Mouse (Mus musculus): ENCODE measurements at regions not wholly inside any gene's neighbourhood (a gene's known extent, or its start where the extent isn't known, plus 50 kb on each side); places are given as distances from the start of the nearest gene placed in this dataset.

DNA sequence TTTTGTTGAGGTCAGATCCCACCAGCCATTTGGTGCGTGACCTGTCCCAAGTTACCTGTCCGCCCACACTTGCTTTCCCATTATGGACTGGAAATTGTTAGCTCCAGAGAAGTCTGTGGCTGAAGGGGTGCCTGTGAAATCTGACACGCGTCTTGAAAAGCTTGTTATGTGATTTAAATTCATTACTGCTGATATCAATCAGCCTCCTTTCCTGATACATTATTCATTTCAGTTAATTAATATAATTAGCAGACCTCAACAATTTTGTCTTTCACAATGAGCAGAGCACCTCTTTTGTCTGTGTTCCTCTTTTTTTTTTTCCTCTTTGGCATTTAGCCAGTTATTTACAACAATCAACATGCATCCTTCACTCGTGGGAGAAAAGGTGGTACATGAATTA is 58.6 kb upstream of the Grip1 start:
- DNase-seq: no peak

DNA sequence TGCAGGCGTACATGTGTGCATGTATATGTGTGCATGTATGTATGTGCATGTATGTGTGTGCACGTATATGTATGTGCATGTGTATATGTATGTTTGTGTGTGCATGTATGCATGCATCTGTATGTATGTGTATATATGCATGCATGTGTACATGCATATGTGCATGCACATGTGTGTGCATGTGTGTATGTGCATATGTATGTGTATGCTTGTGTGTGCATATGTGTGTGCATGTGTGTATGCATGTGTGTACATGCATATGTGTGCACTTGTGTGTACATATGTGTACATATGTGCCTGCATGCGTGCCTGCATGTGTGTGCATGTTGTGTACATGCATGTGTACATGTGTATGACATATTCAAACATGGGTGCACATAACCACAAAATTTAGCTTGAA is 65.7 kb upstream of the Grip1 start:
- DNase-seq: no peak

DNA sequence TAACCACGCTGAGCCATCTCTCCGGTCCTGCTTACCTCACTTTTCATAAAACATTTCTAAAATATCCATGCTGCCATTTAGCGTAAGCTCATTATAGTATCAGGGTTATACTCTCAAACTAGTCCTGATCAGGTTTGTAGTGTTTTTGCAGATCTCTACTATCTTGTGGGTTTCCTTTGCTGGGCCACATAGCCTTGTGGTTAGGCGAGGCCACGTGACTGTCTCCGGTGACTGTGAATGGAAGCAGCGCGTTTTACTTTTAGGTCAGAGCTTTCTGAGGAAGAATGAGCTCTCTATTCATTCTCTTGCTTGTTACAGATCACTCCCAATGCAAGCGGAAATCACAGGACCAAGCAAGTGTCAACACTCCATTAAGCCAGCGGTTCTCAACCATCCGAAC is 71.4 kb upstream of the Grip1 start:
- no peak for DNase-seq

DNA sequence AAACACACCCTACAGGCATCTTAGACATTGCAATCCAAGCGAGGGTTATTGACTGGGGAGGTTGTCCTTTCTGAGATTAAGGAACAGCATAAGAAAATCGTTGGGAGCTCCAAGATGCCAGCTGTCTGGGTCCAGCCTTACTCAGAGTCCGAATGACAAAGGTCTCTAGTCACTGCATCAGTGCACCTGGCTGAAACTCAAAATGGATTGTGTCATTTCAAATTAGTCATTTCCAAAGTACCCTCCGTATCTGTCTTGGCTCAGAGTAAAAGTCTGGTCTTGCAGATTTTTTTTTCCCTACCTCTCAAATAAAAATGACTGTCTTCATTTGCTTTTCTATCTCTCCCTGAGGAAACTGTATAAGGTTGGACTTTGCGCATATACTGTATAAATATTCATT is 85.1 kb upstream of the Grip1 start:
- DNase-seq: no peak

DNA sequence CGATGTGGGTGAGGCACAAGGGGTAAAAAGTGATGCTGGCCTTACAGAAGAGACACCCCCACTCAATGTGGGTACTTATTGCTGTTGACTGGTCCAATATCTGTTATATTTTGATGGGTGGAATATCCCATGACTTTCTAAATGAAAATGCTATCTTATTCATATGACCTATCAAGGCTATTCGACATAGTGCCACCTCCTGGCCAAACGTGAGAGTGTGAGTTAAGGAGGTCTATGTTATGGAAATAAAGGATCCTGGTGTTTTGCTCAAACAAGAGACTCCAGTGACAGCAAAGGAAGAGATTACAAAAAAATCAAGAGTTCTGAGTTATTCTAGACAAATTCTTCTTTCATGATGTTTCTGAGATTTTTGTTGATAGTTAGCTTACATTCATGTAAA is 90.0 kb upstream of the Grip1 start:
- peak in 1 of 2 experiments; percentile 45 for DNase-seq

DNA sequence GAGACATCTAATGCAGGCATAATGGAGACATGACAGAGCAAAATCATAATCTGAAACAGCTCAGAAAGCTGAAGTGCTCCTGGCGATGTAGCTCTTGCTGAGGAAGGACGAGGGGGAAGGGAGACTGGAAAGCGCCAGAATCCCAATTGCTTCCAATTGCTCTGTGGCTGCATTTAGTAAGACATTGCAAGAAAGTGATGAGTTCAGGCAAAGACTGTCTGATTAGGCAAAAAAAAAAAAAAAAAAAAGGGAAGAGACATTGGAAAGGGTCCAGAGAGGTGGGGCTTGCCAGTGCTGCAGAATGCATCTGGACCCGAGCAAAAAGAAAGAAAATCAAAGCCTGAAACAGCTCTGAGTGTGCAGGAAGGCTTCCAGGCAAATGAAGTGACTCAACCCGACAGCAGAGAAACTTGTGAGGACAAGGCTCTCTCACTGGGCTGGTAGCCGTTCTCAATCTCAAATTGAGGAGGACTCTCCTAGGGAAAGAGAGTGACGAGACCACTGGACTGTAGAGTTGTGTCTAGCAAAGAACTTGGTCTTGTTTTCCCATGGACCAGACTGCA is 94.8 kb upstream of the Grip1 start:
- no peak for DNase-seq

DNA sequence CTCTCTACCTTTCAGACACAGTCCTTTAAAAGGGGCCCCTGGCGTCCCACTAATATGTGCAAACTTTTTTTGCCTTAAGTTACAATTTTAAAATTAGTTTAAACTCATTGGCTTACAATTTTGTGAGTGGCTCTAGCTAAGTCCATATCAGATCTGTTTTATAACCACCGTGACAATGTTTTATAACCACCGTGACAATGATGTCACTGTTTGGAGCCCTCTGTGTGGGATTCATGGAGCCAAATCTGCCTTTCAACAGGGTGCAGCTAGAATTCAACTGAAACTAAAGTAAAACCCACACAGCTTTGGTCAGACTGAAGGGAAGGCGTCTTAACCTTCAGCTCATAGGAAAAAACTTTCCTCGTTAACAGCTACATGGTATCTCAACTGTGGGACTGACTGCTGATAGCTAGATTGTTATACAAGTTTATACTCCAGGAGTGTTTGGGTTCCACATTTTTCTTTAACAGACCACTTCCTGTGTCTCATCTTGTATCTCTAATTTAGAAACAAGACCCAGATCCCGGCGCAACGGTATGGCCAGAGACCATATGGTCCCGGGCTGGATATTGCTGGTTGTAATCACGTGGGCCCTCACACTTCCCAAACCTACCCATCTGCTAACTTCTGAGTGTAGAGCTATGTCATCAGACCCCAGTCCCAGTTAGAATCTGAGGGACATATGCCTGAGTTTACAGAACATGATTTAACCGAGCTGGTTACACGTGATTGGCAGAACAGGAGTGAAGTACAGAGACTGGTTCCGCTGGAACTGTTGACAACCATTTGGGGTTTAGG is 102.7 kb upstream of the Cand1 start:
- DNase-seq: no peak

DNA sequence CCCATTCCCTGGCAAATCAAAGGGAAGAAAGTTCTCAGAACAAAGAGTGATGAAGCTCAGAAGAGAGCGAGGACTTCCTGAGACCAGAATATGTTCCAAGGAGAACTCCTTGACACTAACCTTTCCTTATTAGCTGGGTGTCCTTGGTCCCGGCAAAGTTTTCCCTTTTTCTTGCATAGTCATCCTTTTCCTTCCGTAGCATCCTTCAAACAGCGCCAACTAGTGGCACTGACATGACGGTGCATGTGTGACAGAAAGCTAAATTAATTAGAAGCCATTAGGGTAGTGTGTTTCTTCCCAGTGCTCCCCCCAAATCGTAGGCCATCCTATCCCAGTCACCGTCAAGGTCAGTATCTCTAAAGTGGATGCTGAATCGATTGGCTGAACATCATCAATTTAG is 100.5 kb upstream of the Cand1 start:
- no peak for DNase-seq

DNA sequence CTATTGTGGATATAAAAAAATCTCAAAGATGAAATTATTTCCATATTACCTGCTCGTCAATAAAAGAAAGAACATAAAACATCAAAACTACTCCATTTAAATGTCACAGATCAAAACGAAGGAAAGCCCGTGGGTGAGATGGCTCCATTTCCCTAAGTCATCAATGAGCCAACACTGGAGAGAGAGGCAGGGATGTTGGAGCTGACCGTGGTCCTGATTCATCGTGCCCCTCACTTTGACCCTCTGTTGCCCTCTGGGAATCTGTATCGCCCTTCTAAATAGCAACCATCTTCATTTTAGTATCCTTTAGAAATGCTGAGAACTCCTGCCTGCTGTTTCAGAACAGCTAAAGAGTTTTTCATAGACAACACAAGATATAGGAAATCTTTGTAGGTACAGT is 87.1 kb upstream of the Cand1 start:
- no peak for DNase-seq

DNA sequence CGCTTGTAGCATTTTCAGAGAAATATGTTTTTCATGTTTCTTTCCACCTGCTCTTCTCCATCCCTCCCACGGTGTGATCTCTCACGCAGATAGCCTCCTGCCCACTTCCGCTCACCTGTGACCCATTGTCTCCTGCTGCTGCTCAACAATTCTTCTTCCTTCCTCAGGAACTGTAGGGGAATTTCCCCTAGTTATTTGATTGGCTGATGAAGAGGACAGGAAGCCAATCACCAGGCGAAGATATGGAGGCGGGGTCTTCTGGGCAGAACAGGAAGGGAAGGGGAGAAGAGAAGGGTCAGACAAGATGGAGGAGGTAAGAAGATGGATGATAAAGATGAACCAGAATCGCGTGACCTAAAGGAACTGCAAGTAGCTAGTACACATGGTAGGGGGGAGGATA is 80.1 kb upstream of the Cand1 start:
- DNase-seq: no peak

DNA sequence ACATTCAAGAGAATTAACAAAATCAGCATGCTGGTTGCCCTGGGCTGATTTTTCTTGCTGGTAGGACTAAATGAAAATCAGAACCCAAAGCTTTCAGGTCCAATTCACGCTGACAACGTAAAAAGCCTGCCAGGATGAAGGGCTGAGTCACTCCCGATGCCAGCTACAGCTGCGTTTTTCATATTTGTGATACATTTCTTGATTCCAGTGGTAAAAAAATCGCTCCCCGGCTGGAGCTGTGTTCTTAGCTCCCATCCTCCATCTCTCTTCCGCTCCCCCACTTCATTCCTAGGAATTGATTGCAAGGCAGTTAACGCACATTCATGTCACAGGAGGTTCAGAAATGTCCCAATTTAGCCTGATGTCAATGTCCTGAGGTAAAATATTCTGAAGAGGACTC is 78.6 kb upstream of the Cand1 start:
- DNase-seq: no peak

DNA sequence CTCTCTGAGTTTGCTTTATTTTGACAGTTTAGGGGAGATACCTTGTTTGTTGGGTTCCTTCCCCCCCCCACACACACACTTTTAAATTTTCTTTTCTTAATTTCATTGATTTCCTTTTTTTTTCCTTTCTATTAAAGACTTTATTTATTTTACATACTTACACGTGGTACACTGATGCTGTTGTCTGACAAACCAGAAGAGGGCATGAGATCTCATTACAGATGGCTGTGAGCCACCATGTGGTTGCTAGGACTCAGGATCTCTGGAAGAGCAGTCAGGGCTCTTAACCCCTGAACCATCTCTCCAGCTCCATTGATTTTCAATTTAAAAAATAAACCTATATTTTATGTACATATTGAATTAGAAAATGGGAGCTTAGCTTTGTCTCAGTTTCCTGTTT is 71.7 kb upstream of the Cand1 start:
- no peak for DNase-seq

DNA sequence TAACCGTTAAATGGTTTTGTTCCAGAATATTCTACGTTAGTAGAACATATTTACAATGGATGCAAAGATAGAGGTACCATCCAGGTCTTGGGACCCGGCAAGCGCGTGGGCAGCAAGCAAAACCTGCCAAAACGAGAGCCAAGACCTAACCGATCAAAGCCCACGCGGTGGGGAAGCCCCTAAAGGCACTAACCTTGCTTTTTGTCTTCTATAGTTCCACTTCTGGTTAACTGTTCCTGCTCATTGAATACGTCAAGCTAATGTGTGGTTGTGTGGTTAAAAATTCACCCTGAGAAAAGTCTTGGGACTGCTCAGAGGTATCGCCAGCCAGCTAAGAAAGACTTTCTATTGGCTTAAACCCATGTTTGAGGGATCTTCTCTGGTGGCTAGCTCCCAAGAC is 55.9 kb upstream of the Cand1 start:
- DNase-seq: no peak

DNA sequence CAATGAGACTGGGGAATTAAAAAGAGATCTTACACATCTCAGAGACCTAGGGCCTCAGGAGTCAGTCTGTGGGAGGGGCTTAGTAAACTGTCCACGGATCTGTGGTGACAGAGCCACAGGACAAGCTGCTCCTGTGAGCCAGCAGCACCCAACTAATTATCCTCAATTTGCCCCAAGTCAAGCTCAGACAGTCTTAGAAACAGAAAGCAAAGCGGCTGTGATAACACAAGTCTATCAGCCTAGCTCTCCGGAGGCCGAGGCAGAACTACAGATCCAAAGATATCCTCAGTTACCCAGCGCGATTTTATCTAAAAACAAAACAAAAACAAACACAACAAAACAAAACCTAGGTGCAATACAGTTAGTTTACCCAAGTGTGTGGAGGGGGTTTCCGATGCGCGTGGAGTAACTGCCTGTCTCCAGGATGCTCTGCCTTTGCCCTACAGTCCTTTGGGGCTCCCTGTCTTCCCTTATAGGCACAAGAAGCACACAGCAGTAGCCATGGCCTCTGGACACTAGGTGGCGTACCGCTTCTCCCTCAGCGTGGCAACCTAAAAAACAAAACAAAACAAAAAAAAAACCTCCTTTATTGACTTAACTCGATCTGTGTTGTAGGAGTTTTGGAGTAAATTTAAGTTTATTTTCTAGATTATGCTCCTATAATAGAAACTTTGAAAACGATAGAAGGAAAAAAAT is 54.7 kb upstream of the Cand1 start:
- peak; percentile 26 to 35 for DNase-seq

DNA sequence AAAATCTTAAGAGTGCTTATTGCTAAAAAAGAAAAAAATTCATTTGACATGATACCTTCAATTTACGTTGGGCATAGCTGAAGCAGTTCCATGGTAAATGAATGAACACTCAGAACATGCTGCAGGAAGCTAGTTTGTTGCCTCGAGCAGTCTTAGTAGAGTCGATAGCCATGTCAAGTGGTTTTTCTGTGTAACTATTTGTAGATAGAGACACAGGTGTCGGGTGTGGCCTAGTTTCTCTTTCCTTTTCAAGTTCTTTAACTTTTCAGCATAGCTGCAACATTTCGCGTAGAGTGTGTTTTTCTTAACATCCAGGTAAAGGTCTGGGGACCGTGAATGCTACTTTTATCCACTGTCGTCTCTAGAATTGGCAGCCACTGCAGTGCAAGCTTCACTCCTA is 53.5 kb upstream of the Cand1 start:
- no peak for DNase-seq

Measured in lung, postnatal 4 days (tissue).